ENCODE assay signal across 14 mouse cellular contexts in genomic region chr19:41694610-41695009, GRCm38 (mm10). TPM values are rescaled to one million over a fixed set of nuclear protein-coding genes. Genes with fewer than 3 reads are reported as not detected.
DNase-seq lines count a peak whose midpoint lies in the region; ATAC-seq and TF ChIP-seq lines count a peak whose summit lies in the region.
"Had no signal": no experiment of that assay in that cellular context is flagged by ENCODE, and none has a peak within 500 bp of the region (broad histone marks: within the 10 kb centered on the region; RNA-seq: fewer than 3 reads in every experiment).

No protein-coding gene starts in this region.

- TF ChIP-seq RAD21 in MEL (IDR thresholded peaks at IDR 0.05; ENCODE audit: low read depth, low read length): no peak

- H3K79me2 ChIP-seq in MEL (ENCODE audit: control insufficient read depth, insufficient read depth, low read length, poor library complexity): no peaks in the 10 kb centered on the region

- peak; percentile 68 to 69 for TF ChIP-seq EP300 in MEL (IDR thresholded peaks at IDR 0.05; ENCODE audit: low read depth in 1 of 2, low read length in 2 of 2)

- no peaks in the 10 kb centered on the region for H3K9me3 ChIP-seq in MEL (replicated peaks; ENCODE audit: insufficient read depth, low read length)
- no peaks in the 10 kb centered on the region for H3K9me3 ChIP-seq in hindbrain, embryonic 16.5 days (ENCODE audit: control insufficient read depth, low read length)
- H3K9me3 ChIP-seq in midbrain, embryonic 16.5 days (replicated peaks; ENCODE audit: control insufficient read depth, low read length, poor library complexity, severe bottlenecking): no peaks in the 10 kb centered on the region
- H3K9me3 ChIP-seq: stomach, embryonic 15.5 days had no signal

- 44% methylated on average over 9 of the region's 9 CpGs for WGBS in hindbrain, embryonic 16.5 days
- WGBS in midbrain, embryonic 16.5 days: 56% methylated on average over 9 of the region's 9 CpGs

- no peak for TF ChIP-seq POLR2A in MEL (IDR thresholded peaks at IDR 0.05; ENCODE audit: control insufficient read depth in 1 of 2, insufficient read depth in 1 of 2, low read depth in 1 of 2, low read length in 2 of 2, poor library complexity in 1 of 2)

- no peak overlapping the region for H3K27ac ChIP-seq in MEL (ENCODE audit: control insufficient read depth, low read depth, low read length)
- H3K27ac ChIP-seq in hindbrain, embryonic 16.5 days (ENCODE audit: low read depth, low read length): peak overlapping the region; percentile 33
- peak overlapping the region; percentile 79 for H3K27ac ChIP-seq in midbrain, embryonic 16.5 days (ENCODE audit: low read length)
- H3K27ac ChIP-seq: stomach, embryonic 15.5 days had no signal

- no peak overlapping the region for H3K4me3 ChIP-seq in MEL (ENCODE audit: control insufficient read depth in 1 of 2, insufficient read depth in 1 of 2, low read depth in 2 of 2, low read length in 2 of 2)
- no peak overlapping the region for H3K4me3 ChIP-seq in hindbrain, embryonic 16.5 days (ENCODE audit: low read length)
- H3K4me3 ChIP-seq in midbrain, embryonic 16.5 days (ENCODE audit: low read depth, low read length): no peak overlapping the region
- H3K4me3 ChIP-seq: stomach, embryonic 15.5 days had no signal

- no peak overlapping the region for H3K9ac ChIP-seq in MEL (ENCODE audit: control insufficient read depth, low read depth, low read length, poor library complexity, severe bottlenecking)
- no peak overlapping the region for H3K9ac ChIP-seq in hindbrain, embryonic 16.5 days (ENCODE audit: low read depth, low read length)
- no peak overlapping the region for H3K9ac ChIP-seq in midbrain, embryonic 16.5 days (ENCODE audit: low read depth, low read length)
- H3K9ac ChIP-seq: lung, embryonic 14.5 days; stomach, embryonic 15.5 days had no signal

- TF ChIP-seq CTCF in MEL (IDR thresholded peaks at IDR 0.05 in 2 of 3, conservative IDR thresholded peaks at IDR 0.05 in 1 of 3; ENCODE audit: control insufficient read depth in 1 of 3, insufficient read depth in 1 of 3, low read depth in 2 of 3, low read length in 3 of 3, poor library complexity in 1 of 3, severe bottlenecking in 1 of 3): no peak

- peaks cover 5 to 7% of the 10 kb centered on the region in 2 experiments; a peak in 3 of 4 replicates for H3K27me3 ChIP-seq in MEL (ENCODE audit: control insufficient read depth in 1 of 2, insufficient read depth in 2 of 2, low read length in 2 of 2)
- H3K27me3 ChIP-seq in hindbrain, embryonic 16.5 days (replicated peaks; ENCODE audit: control insufficient read depth, insufficient read depth, low read length): 0 out of 2 replicates have a peak, but pooled peaks cover 2% of the 10 kb centered on the region
- no peaks in the 10 kb centered on the region for H3K27me3 ChIP-seq in midbrain, embryonic 16.5 days (ENCODE audit: control insufficient read depth, insufficient read depth, low read depth, low read length)
- H3K27me3 ChIP-seq: stomach, embryonic 15.5 days had no signal

- no peaks in the 10 kb centered on the region; a peak in 1 of 4 replicates for H3K36me3 ChIP-seq in MEL (ENCODE audit: control insufficient read depth in 1 of 2, insufficient read depth in 2 of 2, low read length in 2 of 2)
- no peaks in the 10 kb centered on the region for H3K36me3 ChIP-seq in hindbrain, embryonic 16.5 days (ENCODE audit: control insufficient read depth, insufficient read depth, low read length)
- no peaks in the 10 kb centered on the region for H3K36me3 ChIP-seq in midbrain, embryonic 16.5 days (ENCODE audit: control insufficient read depth, insufficient read depth, low read length)
- H3K36me3 ChIP-seq: stomach, embryonic 15.5 days had no signal

- no peak overlapping the region for H3K4me2 ChIP-seq in hindbrain, embryonic 16.5 days (ENCODE audit: low read length)
- no peak overlapping the region for H3K4me2 ChIP-seq in midbrain, embryonic 16.5 days (ENCODE audit: low read length)
- H3K4me2 ChIP-seq: lung, embryonic 14.5 days; stomach, embryonic 15.5 days had no signal

- H3K4me1 ChIP-seq in MEL (ENCODE audit: control insufficient read depth in 1 of 2, insufficient read depth in 2 of 2, low read length in 2 of 2): peaks cover 0 to 6% of the 10 kb centered on the region in 2 experiments; a peak in 2 of 4 replicates
- H3K4me1 ChIP-seq in hindbrain, embryonic 16.5 days (ENCODE audit: control insufficient read depth, insufficient read depth, low read depth, low read length): peaks cover 52% of the 10 kb centered on the region
- H3K4me1 ChIP-seq in midbrain, embryonic 16.5 days (ENCODE audit: control insufficient read depth, insufficient read depth, low read length): peaks cover 52% of the 10 kb centered on the region
- H3K4me1 ChIP-seq: stomach, embryonic 15.5 days had no signal

- DNase-seq in MEL (ENCODE audit: low read depth, low spot score): peak; percentile 47
- peak; percentile 38 for DNase-seq in MEL-GATA-1-ER (ENCODE audit: extremely low read depth, low read depth)
- DNase-seq in right cerebral cortex, postnatal 36 days (ENCODE audit: low spot score in 2 of 2): no peak
- no peak for DNase-seq in gastrocnemius, postnatal 25 days
- DNase-seq: cerebellum, postnatal 14 days; gastrocnemius, postnatal 10 days; kidney, postnatal 4 days; layer of hippocampus, postnatal 36 days; left cerebral cortex, postnatal 4 days; lung, embryonic 14.5 days had no signal

- no peak for ATAC-seq in hindbrain, embryonic 16.5 days
- ATAC-seq in midbrain, embryonic 16.5 days: no peak
- ATAC-seq in inflammation-experienced regulatory T-cells, adult 6 months: no peak

TF ChIP-seq in MEL, 35 proteins besides CTCF, POLR2A, EP300 and RAD21:
- TF ChIP-seq TAL1 (IDR thresholded peaks at IDR 0.05; ENCODE audit: low read length): peak; percentile 39; the same call in 1 of the 2 replicates
- no peak for TF ChIP-seq HCFC1 (IDR thresholded peaks at IDR 0.05; ENCODE audit: low read depth, low read length)
- 0 out of 2 replicates have a peak, but pooled peaks have one; percentile 38 for TF ChIP-seq TCF12 (IDR thresholded peaks at IDR 0.05; ENCODE audit: low read depth, low read length)
- peak; percentile 60; the same call in 1 of the 2 replicates for TF ChIP-seq GATA1 (IDR thresholded peaks at IDR 0.05; ENCODE audit: low read depth, low read length)

RNA-seq across cellular contexts. Expression of gene Slit1, which starts 48.9 kb away (rescaled TPM):
- 0.04 TPM in 1 of 2 replicates, not detected in the other for total RNA-seq in MEL (2012; rRNA removed)
- polyA plus RNA-seq in MEL (2012; ENCODE audit: insufficient read depth in 1 of 2, insufficient read length in 2 of 2, low read depth in 1 of 2, low replicate concordance in 2 of 2, missing spikeins in 1 of 2): under 1 TPM in 1 of 2 experiments, not detected in 1; 0.04 TPM
- polyA plus RNA-seq in hindbrain, embryonic 16.5 days (2015; fragmentation: Nextera tagmentation; extraction: Ambion mirVana): 17.4 and 23.1 TPM in 2 replicates
- 18.2 and 21.4 TPM in 2 replicates for polyA plus RNA-seq in midbrain, embryonic 16.5 days (2015; fragmentation: Nextera tagmentation; extraction: Ambion mirVana)
- not detected for polyA plus RNA-seq in inflammation-experienced regulatory T-cells, adult 6 months (2017; shearing (Covaris generic))
- total RNA-seq in gastrocnemius, postnatal 25 days (2021): under 1 TPM; 0.59 to 0.79 TPM

Comparison
In these comparisons a context has a peak if more than half of its experiments do, and no peak if none do; other contexts are left out.
1. DNase-seq: peak in MEL (single experiment) and MEL-GATA-1-ER (single experiment); none in right cerebral cortex, postnatal 36 days (0 of 2) and gastrocnemius, postnatal 25 days (single experiment).
2. RNA of gene Slit1, which starts 48.9 kb away (polyA plus RNA-seq): 18.2 to 21.4 TPM in midbrain, embryonic 16.5 days and 17.4 to 23.1 TPM in hindbrain, embryonic 16.5 days; 0.04 TPM in MEL and not detected in inflammation-experienced regulatory T-cells, adult 6 months; every median in the first group is over 10 times any median in the second.